Mouse (Mus musculus): ENCODE measurements around the gene Palm. TPM values are rescaled to one million over a fixed set of nuclear protein-coding genes. Genes with fewer than 3 reads are reported as not detected.

The Palm gene
- polyA plus RNA-seq, 1 experiment from 2014 or later = 132 TPM

DNA sequence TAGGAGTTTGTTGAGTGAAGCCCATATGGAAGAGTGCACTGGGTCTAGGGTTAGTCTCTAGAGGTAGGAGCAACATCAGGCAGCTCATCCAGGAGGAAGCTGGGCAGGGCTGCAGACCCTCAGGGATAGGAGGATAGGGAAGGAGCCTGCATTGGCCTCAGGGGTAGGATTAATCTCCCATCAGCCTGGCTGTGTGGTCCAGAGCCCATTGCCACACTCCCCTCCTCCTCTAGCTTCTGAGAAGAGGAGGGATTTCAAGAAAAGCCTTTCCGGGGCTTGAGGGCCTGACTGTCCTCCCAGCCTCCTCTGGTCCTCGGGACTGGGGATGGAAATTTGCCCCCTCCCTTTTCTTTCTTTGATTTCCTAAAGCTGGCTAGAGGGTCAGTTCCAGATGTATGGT lies 14.2 kb upstream of the Palm start:
- ATAC-seq (ENCODE audit: low FRiP score) = no peak

GRCm38 (mm10) chr10:79779784-79780663 lies 13.3 kb upstream of the Palm start:
- H3K27ac ChIP-seq (ENCODE audit: low read depth, low read length) = no peak overlapping the region
- DNase-seq (ENCODE audit: low spot score) (peak; percentile 96), ATAC-seq (ENCODE audit: low FRiP score) (peak; percentile 91)
- peaks cover 13% of the 10 kb centered on the region; the same call in 1 of the 2 replicates for H3K4me1 ChIP-seq (replicated peaks; ENCODE audit: control insufficient read depth, insufficient read depth, low read length)
- H3K4me2 ChIP-seq (replicated peaks; ENCODE audit: low read depth, low read length) = peak overlapping the region; percentile 33
- 3% methylated on average over 55 of the region's 55 CpGs for WGBS
- H3K36me3 ChIP-seq (ENCODE audit: control insufficient read depth, insufficient read depth, low read length) = no peaks in the 10 kb centered on the region
- no peak overlapping the region for H3K9ac ChIP-seq (ENCODE audit: low read depth, low read length)
- H3K9me3 ChIP-seq (ENCODE audit: control insufficient read depth, low read length) = no peaks in the 10 kb centered on the region
- peaks cover 50% of the 10 kb centered on the region for H3K27me3 ChIP-seq (ENCODE audit: control insufficient read depth, insufficient read depth, low read length)
- H3K4me3 ChIP-seq (ENCODE audit: low read depth, low read length) = peak overlapping the region; percentile 15

More for the DNA sequence above, 14.2 kb upstream of the Palm start:
- Histone ChIP-seq H3K4me3 (ENCODE audit: low read depth, low read length) (no peak overlapping the region), H3K27ac (ENCODE audit: low read depth, low read length) (no peak overlapping the region), H3K9ac (ENCODE audit: low read depth, low read length) (no peak overlapping the region), H3K4me1 (replicated peaks; ENCODE audit: control insufficient read depth, insufficient read depth, low read length) (peaks cover 13% of the 10 kb centered on the region; the same call in 1 of the 2 replicates), H3K36me3 (ENCODE audit: control insufficient read depth, insufficient read depth, low read length) (no peaks in the 10 kb centered on the region), H3K27me3 (ENCODE audit: control insufficient read depth, insufficient read depth, low read length) (peaks cover 50% of the 10 kb centered on the region), H3K9me3 (ENCODE audit: control insufficient read depth, low read length) (no peaks in the 10 kb centered on the region), H3K4me2 (replicated peaks; ENCODE audit: low read depth, low read length) (no peak overlapping the region)
- 28% methylated on average over 2 of the region's 2 CpGs for WGBS
- DNase-seq (ENCODE audit: low spot score) = no peak

GRCm38 (mm10) chr10:79780664-79781015 lies 12.7 kb upstream of the Palm start:
- Histone ChIP-seq H3K9ac (ENCODE audit: low read depth, low read length) (no peak overlapping the region), H3K4me2 (replicated peaks; ENCODE audit: low read depth, low read length) (peak overlapping the region; percentile 33), H3K36me3 (ENCODE audit: control insufficient read depth, insufficient read depth, low read length) (no peaks in the 10 kb centered on the region), H3K27ac (ENCODE audit: low read depth, low read length) (no peak overlapping the region), H3K4me3 (ENCODE audit: low read depth, low read length) (peak overlapping the region; percentile 15), H3K4me1 (replicated peaks; ENCODE audit: control insufficient read depth, insufficient read depth, low read length) (peaks cover 13% of the 10 kb centered on the region; the same call in 1 of the 2 replicates), H3K27me3 (ENCODE audit: control insufficient read depth, insufficient read depth, low read length) (peaks cover 50% of the 10 kb centered on the region), H3K9me3 (ENCODE audit: control insufficient read depth, low read length) (no peaks in the 10 kb centered on the region)
- no peak for ATAC-seq (ENCODE audit: low FRiP score)
- peak; percentile 65 for DNase-seq (ENCODE audit: low spot score)
- WGBS = 0% methylated on average over 13 of the region's 13 CpGs

DNA sequence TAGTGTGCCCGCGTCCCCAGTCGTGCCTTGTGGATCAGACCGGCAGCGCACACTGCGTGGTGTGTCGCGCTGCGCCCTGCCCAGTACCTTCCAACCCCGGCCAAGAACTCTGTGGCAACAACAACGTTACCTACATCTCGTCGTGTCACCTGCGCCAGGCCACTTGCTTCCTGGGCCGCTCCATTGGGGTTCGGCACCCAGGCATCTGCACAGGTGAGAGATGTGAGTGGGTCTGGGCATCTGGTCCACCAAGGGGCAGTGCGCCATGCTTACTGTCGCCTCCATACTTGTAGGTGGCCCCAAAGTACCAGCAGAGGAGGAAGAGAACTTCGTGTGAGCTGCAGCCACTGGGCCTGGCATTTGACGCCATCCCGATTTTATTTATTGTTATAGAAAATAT lies 12.2 kb upstream of the Palm start:
- Histone ChIP-seq H3K27ac (ENCODE audit: low read depth, low read length) (no peak overlapping the region), H3K4me2 (replicated peaks; ENCODE audit: low read depth, low read length) (peak overlapping the region; percentile 33; the same call in 1 of the 2 replicates), H3K9ac (ENCODE audit: low read depth, low read length) (no peak overlapping the region), H3K36me3 (ENCODE audit: control insufficient read depth, insufficient read depth, low read length) (no peaks in the 10 kb centered on the region), H3K4me1 (replicated peaks; ENCODE audit: control insufficient read depth, insufficient read depth, low read length) (peaks cover 13% of the 10 kb centered on the region; the same call in 1 of the 2 replicates), H3K9me3 (ENCODE audit: control insufficient read depth, low read length) (no peaks in the 10 kb centered on the region), H3K27me3 (ENCODE audit: control insufficient read depth, insufficient read depth, low read length) (peaks cover 50% of the 10 kb centered on the region), H3K4me3 (ENCODE audit: low read depth, low read length) (no peak overlapping the region)
- ATAC-seq (ENCODE audit: low FRiP score) = no peak
- DNase-seq (ENCODE audit: low spot score) = no peak
- 32% methylated on average over 21 of the region's 21 CpGs for WGBS

GRCm38 (mm10) chr10:79781956-79782355 lies 11.4 kb upstream of the Palm start:
- no peak for DNase-seq (ENCODE audit: low spot score)

DNA sequence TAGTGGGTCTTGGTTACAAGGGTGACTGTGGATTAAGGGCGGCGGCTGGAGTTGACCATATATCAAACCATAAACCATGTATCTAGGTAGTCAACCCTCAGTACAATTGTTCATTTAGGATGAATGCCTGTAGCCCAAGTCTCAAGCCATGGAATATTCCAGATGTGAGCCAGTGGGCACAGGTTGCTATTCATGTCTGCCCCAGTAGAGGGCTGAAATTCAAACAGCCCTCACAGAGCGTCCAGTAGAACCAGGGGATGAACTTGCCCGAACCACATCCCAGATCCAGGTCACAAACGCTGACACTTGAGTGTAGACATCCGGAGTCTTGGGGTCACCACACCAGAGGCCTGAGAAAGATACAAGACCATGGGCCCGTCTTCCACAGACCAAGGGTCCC lies 10.3 kb upstream of the Palm start:
- Histone ChIP-seq H3K4me2 (replicated peaks; ENCODE audit: low read depth, low read length) (no peak overlapping the region), H3K9ac (ENCODE audit: low read depth, low read length) (no peak overlapping the region), H3K27ac (ENCODE audit: low read depth, low read length) (no peak overlapping the region), H3K4me3 (ENCODE audit: low read depth, low read length) (no peak overlapping the region), H3K9me3 (ENCODE audit: control insufficient read depth, low read length) (no peaks in the 10 kb centered on the region), H3K4me1 (replicated peaks; ENCODE audit: control insufficient read depth, insufficient read depth, low read length) (0 out of 2 replicates have a peak, but pooled peaks cover 8% of the 10 kb centered on the region), H3K36me3 (ENCODE audit: control insufficient read depth, insufficient read depth, low read length) (no peaks in the 10 kb centered on the region), H3K27me3 (ENCODE audit: control insufficient read depth, insufficient read depth, low read length) (peaks cover 35% of the 10 kb centered on the region)
- DNase-seq (ENCODE audit: low spot score) (no peak), ATAC-seq (ENCODE audit: low FRiP score) (no peak)
- 62% methylated on average over 7 of the region's 7 CpGs for WGBS

More at GRCm38 (mm10) chr10:79781956-79782355, 11.4 kb upstream of the Palm start:
- Histone ChIP-seq H3K4me3 (ENCODE audit: low read depth, low read length) (no peak overlapping the region), H3K36me3 (ENCODE audit: control insufficient read depth, insufficient read depth, low read length) (no peaks in the 10 kb centered on the region), H3K27me3 (ENCODE audit: control insufficient read depth, insufficient read depth, low read length) (peaks cover 46% of the 10 kb centered on the region), H3K4me2 (replicated peaks; ENCODE audit: low read depth, low read length) (no peak overlapping the region), H3K27ac (ENCODE audit: low read depth, low read length) (no peak overlapping the region), H3K9me3 (ENCODE audit: control insufficient read depth, low read length) (no peaks in the 10 kb centered on the region), H3K9ac (ENCODE audit: low read depth, low read length) (no peak overlapping the region), H3K4me1 (replicated peaks; ENCODE audit: control insufficient read depth, insufficient read depth, low read length) (peaks cover 12% of the 10 kb centered on the region; the same call in 1 of the 2 replicates)
- WGBS = 47% methylated on average over 5 of the region's 5 CpGs
- no peak for ATAC-seq (ENCODE audit: low FRiP score)

- Histone ChIP-seq H3K4me1 (replicated peaks; ENCODE audit: control insufficient read depth, insufficient read depth, low read length) (0 out of 2 replicates have a peak, but pooled peaks cover 6% of the 10 kb centered on the region), H3K9me3 (ENCODE audit: control insufficient read depth, low read length) (no peaks in the 10 kb centered on the region), H3K4me3 (ENCODE audit: low read depth, low read length) (no peak overlapping the region), H3K27ac (ENCODE audit: low read depth, low read length) (no peak overlapping the region), H3K27me3 (ENCODE audit: control insufficient read depth, insufficient read depth, low read length) (peaks cover 24% of the 10 kb centered on the region), H3K36me3 (ENCODE audit: control insufficient read depth, insufficient read depth, low read length) (no peaks in the 10 kb centered on the region), H3K4me2 (replicated peaks; ENCODE audit: low read depth, low read length) (no peak overlapping the region), H3K9ac (ENCODE audit: low read depth, low read length) (no peak overlapping the region)
- WGBS = 32% methylated on average over 27 of the region's 27 CpGs
- DNase-seq (ENCODE audit: low spot score) (peak; percentile 71), ATAC-seq (ENCODE audit: low FRiP score) (no peak)
Measured at GRCm38 (mm10) chr10:79783920-79784800, 9.2 kb upstream of the Palm start.

GRCm38 (mm10) chr10:79788386-79789158 lies 4.8 kb upstream of the Palm start:
- H3K4me1 ChIP-seq (replicated peaks; ENCODE audit: control insufficient read depth, insufficient read depth, low read length) = no peaks in the 10 kb centered on the region; the same call in 1 of the 2 replicates
- no peak overlapping the region for H3K4me2 ChIP-seq (replicated peaks; ENCODE audit: low read depth, low read length)
- no peaks in the 10 kb centered on the region for H3K27me3 ChIP-seq (ENCODE audit: control insufficient read depth, insufficient read depth, low read length)
- no peak overlapping the region for H3K9ac ChIP-seq (ENCODE audit: low read depth, low read length)
- peak; percentile 83 for DNase-seq (ENCODE audit: low spot score)
- 41% methylated on average over 7 of the region's 7 CpGs for WGBS
- H3K4me3 ChIP-seq (ENCODE audit: low read depth, low read length) = no peak overlapping the region
- H3K36me3 ChIP-seq (ENCODE audit: control insufficient read depth, insufficient read depth, low read length) = no peaks in the 10 kb centered on the region
- no peaks in the 10 kb centered on the region for H3K9me3 ChIP-seq (ENCODE audit: control insufficient read depth, low read length)
- ATAC-seq (ENCODE audit: low FRiP score) = no peak
- no peak overlapping the region for H3K27ac ChIP-seq (ENCODE audit: low read depth, low read length)
